Mouse (Mus musculus): ENCODE data around the gene Ush2a. TPM values are rescaled to one million over a fixed set of nuclear protein-coding genes. Genes with fewer than 3 reads are reported as not detected.

The Ush2a gene
- polyA plus RNA-seq, 1 experiment from 2014 or later, result 0.06 TPM

DNA sequence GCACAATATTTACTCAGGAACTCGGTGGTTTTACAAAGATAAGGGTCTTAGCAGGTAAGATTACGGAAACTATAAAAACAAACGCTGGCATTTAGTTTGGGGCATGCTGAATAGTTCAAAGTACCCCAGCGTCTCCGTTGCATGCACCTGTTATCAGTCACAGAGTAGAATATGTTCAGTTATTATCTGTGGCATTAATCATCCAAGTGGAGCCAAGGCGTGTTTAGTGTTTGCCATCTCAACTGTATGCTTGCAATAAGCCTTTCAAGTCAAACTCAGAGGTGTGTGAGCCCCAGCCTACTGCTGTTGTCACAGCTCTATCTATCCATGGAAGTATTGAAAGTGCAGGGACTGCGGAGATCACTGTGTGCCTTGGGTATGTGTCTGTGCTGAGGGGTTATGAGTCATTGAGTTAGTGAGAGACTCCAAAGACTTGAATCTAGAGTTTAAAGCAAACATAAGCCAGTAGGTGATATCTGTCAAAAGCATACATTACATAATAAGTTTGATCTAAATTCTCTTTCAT is 473.0 kb downstream of the Ush2a start:
- Histone ChIP-seq H3K9me3 (ENCODE audit: low read length) (no peaks in the 10 kb centered on the region), H3K27ac (ENCODE audit: low read length) (no peak overlapping the region), H3K4me1 (ENCODE audit: insufficient read depth, low read depth, low read length) (no peaks in the 10 kb centered on the region), H3K4me2 (replicated peaks; ENCODE audit: low read depth, low read length) (no peak overlapping the region), H3K9ac (replicated peaks; ENCODE audit: low read depth) (no peak overlapping the region), H3K4me3 (ENCODE audit: low read depth, low read length) (no peak overlapping the region), H3K27me3 (replicated peaks; ENCODE audit: insufficient read depth, low read length) (no peaks in the 10 kb centered on the region), H3K36me3 (ENCODE audit: insufficient read depth, low read length) (no peaks in the 10 kb centered on the region)
- ATAC-seq (no peak), DNase-seq (ENCODE audit: low spot score) (no peak)
- 50% methylated on average over 7 of the region's 7 CpGs for WGBS
- TF ChIP-seq EP300 (IDR thresholded peaks at IDR 0.05) (no peak), CTCF (IDR thresholded peaks at IDR 0.05) (no peak)

DNA sequence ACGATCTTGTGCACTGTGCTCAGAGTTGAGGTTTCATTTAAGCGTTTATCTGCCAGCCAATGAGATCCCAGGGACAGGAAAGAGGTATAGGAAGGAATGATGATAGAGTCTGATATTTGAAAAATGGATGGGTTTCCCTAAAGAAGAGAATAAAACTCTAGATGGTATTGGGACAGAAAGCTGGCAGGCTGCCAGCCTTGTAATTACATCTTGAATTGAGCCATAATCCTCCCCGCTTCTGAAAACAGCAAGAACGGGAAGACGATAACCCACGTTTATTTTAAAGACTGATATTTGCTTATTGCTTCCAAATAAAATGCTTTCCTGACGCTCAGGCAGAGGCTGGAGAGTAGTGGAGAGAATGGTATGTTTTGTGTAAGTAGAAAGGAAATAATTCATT is 481.1 kb downstream of the Ush2a start:
- no peak overlapping the region for H3K4me2 ChIP-seq (replicated peaks; ENCODE audit: low read depth, low read length)
- 40% methylated on average over 7 of the region's 7 CpGs for WGBS
- no peak overlapping the region for H3K9ac ChIP-seq (replicated peaks; ENCODE audit: low read depth)
- H3K36me3 ChIP-seq (ENCODE audit: insufficient read depth, low read length), result no peaks in the 10 kb centered on the region
- no peak overlapping the region for H3K27ac ChIP-seq (ENCODE audit: low read length)
- peak; percentile 26 for DNase-seq (ENCODE audit: low spot score)
- no peak overlapping the region for H3K4me3 ChIP-seq (ENCODE audit: low read depth, low read length)
- H3K27me3 ChIP-seq (replicated peaks; ENCODE audit: insufficient read depth, low read length), result no peaks in the 10 kb centered on the region
- no peak for ATAC-seq
- TF ChIP-seq EP300 (IDR thresholded peaks at IDR 0.05) (no peak), CTCF (IDR thresholded peaks at IDR 0.05) (no peak)
- no peaks in the 10 kb centered on the region for H3K4me1 ChIP-seq (ENCODE audit: insufficient read depth, low read depth, low read length)
- no peaks in the 10 kb centered on the region for H3K9me3 ChIP-seq (ENCODE audit: low read length)

DNA sequence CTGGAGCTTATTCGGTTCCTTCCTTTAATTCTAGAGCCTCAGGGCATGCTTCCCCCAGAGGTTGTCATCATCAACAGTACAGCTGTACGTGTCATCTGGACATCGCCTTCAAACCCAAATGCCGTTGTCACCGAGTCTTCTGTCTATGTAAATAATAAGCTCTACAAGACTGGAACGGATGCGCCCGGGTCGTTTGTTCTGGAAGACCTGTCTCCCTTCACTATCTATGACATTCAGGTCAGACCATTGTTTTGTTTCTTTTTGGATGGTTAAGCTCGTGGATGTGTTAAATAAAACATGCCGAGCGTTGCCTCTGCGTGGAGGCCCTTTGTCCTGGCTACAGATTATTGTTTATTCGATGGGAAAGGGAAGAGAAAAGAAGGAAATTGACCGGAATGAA is 493.2 kb downstream of the Ush2a start:
- Histone ChIP-seq H3K27ac (ENCODE audit: low read length) (no peak overlapping the region), H3K4me2 (replicated peaks; ENCODE audit: low read depth, low read length) (no peak overlapping the region), H3K4me1 (ENCODE audit: insufficient read depth, low read depth, low read length) (no peaks in the 10 kb centered on the region), H3K36me3 (ENCODE audit: insufficient read depth, low read length) (no peaks in the 10 kb centered on the region), H3K9me3 (ENCODE audit: low read length) (no peaks in the 10 kb centered on the region), H3K9ac (replicated peaks; ENCODE audit: low read depth) (no peak overlapping the region), H3K4me3 (ENCODE audit: low read depth, low read length) (no peak overlapping the region), H3K27me3 (replicated peaks; ENCODE audit: insufficient read depth, low read length) (no peaks in the 10 kb centered on the region)
- TF ChIP-seq CTCF (IDR thresholded peaks at IDR 0.05) (no peak), EP300 (IDR thresholded peaks at IDR 0.05) (no peak)
- 0 out of 2 replicates have a peak, but pooled peaks have one; percentile 9 for ATAC-seq
- no peak for DNase-seq (ENCODE audit: low spot score)
- WGBS, result 46% methylated on average over 15 of the region's 15 CpGs

DNA sequence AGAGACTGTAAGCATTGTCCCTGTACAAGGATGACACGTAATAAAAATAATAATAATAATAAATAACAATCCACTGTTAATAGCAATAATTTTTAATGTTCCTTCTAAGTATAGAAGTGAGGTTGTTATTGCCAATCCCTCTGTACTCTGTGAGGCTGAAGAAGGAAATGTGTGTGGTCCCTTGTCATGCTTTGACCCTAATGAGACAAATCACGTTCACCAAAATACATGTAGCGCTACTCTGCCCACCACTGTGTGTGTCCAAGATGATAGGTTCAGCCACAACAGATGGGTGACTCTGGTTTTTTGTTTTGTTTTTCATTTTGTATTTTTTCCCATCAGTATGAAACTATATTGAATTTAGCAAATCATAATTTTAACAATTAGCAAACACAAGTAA is 498.7 kb downstream of the Ush2a start:
- no peak overlapping the region for H3K4me3 ChIP-seq (ENCODE audit: low read depth, low read length)
- no peak overlapping the region for H3K27ac ChIP-seq (ENCODE audit: low read length)
- TF ChIP-seq CTCF (IDR thresholded peaks at IDR 0.05) (no peak), EP300 (IDR thresholded peaks at IDR 0.05) (no peak)
- H3K36me3 ChIP-seq (ENCODE audit: insufficient read depth, low read length), result no peaks in the 10 kb centered on the region
- H3K4me1 ChIP-seq (ENCODE audit: insufficient read depth, low read depth, low read length), result no peaks in the 10 kb centered on the region
- whole genome bisulfite sequencing, result 62% methylated on average over 3 of the region's 3 CpGs
- H3K9me3 ChIP-seq (ENCODE audit: low read length), result no peaks in the 10 kb centered on the region
- ATAC-seq, result no peak
- no peak for DNase-seq (ENCODE audit: low spot score)
- no peak overlapping the region for H3K9ac ChIP-seq (replicated peaks; ENCODE audit: low read depth)
- H3K27me3 ChIP-seq (replicated peaks; ENCODE audit: insufficient read depth, low read length), result no peaks in the 10 kb centered on the region
- no peak overlapping the region for H3K4me2 ChIP-seq (replicated peaks; ENCODE audit: low read depth, low read length)

DNA sequence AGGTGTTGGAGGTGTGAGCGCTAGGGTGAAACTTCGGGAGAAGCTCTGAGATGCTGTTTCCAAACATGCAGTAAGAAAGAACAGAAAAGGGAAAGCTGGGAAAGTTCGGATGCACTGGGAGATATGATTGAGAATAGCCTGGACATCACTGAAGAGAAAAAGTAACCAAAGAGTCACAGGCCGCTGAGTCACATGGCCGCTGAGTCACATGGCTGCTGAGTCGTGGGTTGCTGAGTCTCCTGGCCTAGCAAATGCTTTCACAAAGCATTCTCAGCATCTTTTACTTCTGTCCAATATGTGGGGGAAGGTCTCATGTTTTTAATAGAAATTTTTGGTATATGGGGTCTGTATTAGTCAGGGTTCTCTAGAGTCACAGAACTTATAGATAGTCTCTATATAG is 500.6 kb downstream of the Ush2a start:
- no peak overlapping the region for H3K4me3 ChIP-seq (ENCODE audit: low read depth, low read length)
- 83% methylated on average over 6 of the region's 6 CpGs for WGBS
- H3K27me3 ChIP-seq (replicated peaks; ENCODE audit: insufficient read depth, low read length), result no peaks in the 10 kb centered on the region

DNA sequence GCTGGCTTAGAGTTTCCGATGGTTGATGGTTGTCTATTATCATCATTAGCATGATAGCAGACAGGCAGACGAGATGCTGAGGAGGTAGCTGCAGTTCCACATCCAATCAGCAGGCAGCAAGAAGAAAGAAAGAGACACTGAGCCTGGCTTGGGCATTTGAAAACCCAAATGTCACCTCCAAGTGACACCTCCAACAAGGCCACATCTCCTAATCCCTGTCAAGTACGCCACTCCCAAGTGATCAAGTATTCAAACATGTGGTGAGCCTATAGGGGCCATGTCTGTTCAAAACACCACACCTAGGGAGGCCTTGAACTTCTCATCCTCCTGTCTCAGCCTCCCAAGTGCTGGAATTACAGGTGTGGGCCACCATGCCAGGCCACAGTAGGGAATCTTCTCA is 501.9 kb downstream of the Ush2a start:
- TF ChIP-seq EP300 (IDR thresholded peaks at IDR 0.05), result no peak
- no peak for TF ChIP-seq CTCF (IDR thresholded peaks at IDR 0.05)
- DNase-seq (ENCODE audit: low spot score) (no peak), ATAC-seq (no peak)
- Histone ChIP-seq H3K27ac (ENCODE audit: low read length) (no peak overlapping the region), H3K27me3 (replicated peaks; ENCODE audit: insufficient read depth, low read length) (no peaks in the 10 kb centered on the region), H3K4me1 (ENCODE audit: insufficient read depth, low read depth, low read length) (no peaks in the 10 kb centered on the region), H3K4me2 (replicated peaks; ENCODE audit: low read depth, low read length) (no peak overlapping the region), H3K36me3 (ENCODE audit: insufficient read depth, low read length) (no peaks in the 10 kb centered on the region), H3K9me3 (ENCODE audit: low read length) (no peaks in the 10 kb centered on the region), H3K9ac (replicated peaks; ENCODE audit: low read depth) (no peak overlapping the region), H3K4me3 (ENCODE audit: low read depth, low read length) (no peak overlapping the region)
- WGBS, result 82% methylated on average over 3 of the region's 3 CpGs

More for the DNA sequence above, 500.6 kb downstream of the Ush2a start:
- no peaks in the 10 kb centered on the region for H3K9me3 ChIP-seq (ENCODE audit: low read length)
- no peaks in the 10 kb centered on the region for H3K36me3 ChIP-seq (ENCODE audit: insufficient read depth, low read length)
- TF ChIP-seq CTCF (IDR thresholded peaks at IDR 0.05) (no peak), EP300 (IDR thresholded peaks at IDR 0.05) (no peak)
- H3K4me2 ChIP-seq (replicated peaks; ENCODE audit: low read depth, low read length), result no peak overlapping the region
- H3K27ac ChIP-seq (ENCODE audit: low read length), result no peak overlapping the region
- H3K9ac ChIP-seq (replicated peaks; ENCODE audit: low read depth), result no peak overlapping the region
- DNase-seq (ENCODE audit: low spot score) (no peak), ATAC-seq (no peak)
- H3K4me1 ChIP-seq (ENCODE audit: insufficient read depth, low read depth, low read length), result no peaks in the 10 kb centered on the region

DNA sequence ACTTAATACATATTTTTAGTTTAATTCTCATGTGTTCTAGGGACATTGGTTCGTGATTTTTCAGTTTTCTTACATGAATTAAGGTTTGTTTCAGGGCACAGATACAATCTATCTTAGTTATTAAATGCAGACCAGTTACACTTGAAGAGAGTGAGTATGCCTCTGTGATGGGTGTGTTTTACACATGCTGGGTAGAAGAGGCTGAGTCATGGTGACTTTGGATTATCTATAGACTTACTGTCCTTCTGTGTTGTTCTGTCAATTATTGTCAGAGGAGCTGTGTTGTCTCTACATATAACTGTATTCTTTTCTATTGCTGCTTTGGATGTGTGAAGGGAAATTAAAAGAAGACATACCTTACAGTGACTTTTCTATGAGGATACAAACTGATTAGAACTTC is 509.0 kb downstream of the Ush2a start:
- Histone ChIP-seq H3K27ac (ENCODE audit: low read length) (no peak overlapping the region), H3K4me1 (ENCODE audit: insufficient read depth, low read depth, low read length) (no peaks in the 10 kb centered on the region), H3K36me3 (ENCODE audit: insufficient read depth, low read length) (no peaks in the 10 kb centered on the region), H3K9me3 (ENCODE audit: low read length) (no peaks in the 10 kb centered on the region), H3K4me3 (ENCODE audit: low read depth, low read length) (no peak overlapping the region), H3K27me3 (replicated peaks; ENCODE audit: insufficient read depth, low read length) (no peaks in the 10 kb centered on the region), H3K4me2 (replicated peaks; ENCODE audit: low read depth, low read length) (no peak overlapping the region), H3K9ac (replicated peaks; ENCODE audit: low read depth) (no peak overlapping the region)
- WGBS, result 87% methylated on average over 1 of the region's 1 CpGs
- TF ChIP-seq CTCF (IDR thresholded peaks at IDR 0.05), result no peak
- no peak for TF ChIP-seq EP300 (IDR thresholded peaks at IDR 0.05)
- ATAC-seq (no peak), DNase-seq (ENCODE audit: low spot score) (no peak)
